Mouse (Mus musculus) ZHBTc4 (cell line): ENCODE measurements at regions not wholly inside any gene's neighbourhood (a gene's known extent, or its start where the extent isn't known, plus 50 kb on each side); places are given as distances from the start of the nearest gene placed in this dataset.

ENCODE experiments used
- DNase-seq: peaks from one replicate; pipeline ENCODE4 v3.0.0-alpha.2; 2011; ENCODE audit warnings: low read depth, low spot score

DNA sequence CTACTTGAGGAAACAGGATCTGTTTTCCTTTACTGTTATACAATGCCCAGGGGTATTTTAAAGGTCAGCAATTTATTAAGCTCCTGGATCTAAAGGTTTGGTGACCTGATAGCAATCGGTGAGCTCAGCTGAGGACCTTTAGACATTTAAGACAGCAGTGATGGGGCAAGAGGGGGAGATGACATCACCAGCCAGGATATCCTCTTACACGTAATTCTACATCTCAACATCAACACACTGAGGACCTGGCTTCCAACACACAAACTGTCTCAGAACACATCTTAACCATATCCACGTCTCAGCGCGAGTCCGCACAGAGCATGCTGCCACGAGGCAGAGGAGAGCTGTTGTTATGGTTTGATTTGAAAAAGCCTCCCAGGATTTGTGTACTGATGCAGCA, 69.2 kb downstream of the Nhlrc3 start:
- DNase-seq, result no peak

DNA sequence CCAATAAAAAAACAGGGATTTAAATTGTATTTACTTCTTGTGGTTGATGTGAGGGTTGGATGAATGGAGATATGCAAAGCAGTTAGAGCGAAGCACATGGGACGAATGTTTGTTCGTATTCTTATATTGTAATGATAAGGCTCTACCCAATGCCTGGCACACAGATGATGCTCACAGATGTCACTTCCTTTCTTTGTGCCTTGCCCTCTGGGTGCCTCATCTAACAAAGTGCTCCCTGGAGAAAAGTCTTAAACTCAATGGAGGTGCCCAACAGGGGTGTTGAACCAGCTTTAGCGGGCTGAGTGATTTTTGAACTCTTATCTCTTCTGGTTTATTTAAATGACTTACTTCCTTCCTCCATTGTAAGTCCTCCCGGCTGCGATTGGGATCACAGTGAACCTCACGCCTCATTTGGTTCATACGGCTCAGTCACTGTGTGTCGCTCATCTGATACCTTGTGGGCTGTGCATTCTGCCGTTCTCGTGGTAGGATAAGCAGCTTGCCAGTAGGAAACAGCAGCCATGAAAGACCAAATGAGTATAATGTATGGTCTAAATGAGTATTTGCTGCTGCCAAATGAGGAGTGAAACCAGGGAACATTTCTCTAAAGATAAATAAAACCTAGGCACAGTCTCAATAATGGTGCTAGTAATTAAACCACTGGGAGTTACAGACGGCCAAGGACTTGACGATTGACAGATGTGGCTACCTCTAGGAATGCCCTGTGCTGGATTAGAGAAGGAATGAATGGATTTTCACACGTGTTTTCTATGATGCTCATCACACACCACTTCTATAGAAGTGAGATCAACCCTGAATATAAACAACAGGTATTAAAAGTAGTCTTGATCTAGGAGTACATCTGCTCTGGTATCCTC, 81.2 kb downstream of the Nhlrc3 start:
- no peak for DNase-seq

DNA sequence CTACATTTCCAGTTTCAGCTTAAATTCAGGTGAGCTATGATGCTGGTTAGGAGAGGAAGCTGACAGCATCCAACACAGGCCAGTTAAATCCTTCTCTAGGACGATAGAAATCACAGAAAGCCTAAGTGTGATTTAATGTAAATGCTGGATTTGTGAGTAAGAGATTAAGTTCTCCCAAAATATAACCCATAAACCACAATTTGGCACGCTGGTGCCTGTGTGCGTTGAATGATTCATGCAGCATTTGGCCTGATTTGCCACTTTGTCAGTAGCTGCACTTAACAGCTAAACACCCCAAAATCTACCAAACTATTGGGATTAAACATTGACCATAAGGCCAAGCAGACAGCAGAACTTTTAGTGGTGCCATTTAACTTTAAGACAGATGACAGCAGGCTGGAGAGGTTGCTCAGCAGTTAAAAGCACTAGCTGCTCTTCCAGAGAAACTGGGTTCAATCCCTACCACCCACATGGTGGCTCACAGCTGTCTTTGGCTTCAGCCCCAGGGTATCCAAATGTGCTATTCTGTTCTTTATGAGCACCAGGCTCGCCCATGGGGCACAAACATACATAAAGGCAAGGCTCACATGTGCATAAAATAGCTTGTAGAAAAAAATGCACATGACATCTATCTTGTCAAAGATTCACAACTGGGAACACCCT, 83.5 kb downstream of the Nhlrc3 start:
- no peak for DNase-seq

DNA sequence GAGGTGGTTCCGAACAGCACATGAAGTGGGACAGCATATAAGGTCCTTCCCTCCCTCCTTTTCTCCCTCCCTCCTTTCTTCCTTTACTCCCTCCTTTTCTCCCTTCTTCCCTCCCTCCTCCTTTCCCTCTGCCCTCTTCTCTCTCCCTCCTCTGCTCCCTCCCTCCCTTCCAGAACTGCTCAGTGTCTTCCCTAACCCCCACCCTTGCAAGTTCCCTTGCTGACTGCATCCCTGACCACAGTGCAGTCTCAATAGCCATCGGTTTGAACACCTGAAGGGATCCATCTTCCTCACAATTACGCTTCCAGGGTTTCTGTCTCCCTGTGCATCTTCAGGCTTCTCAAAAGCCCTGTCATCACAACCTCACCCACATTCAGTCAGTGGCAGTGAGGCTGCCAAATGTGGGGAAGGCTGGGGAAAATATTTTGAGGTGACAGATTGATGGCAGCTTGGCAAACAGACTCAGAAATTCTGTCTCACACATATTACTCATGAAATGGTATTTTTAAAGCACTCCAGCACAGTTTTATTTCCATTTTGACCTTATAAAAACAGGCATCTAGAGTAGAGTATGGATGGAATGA, 86.2 kb downstream of the Nhlrc3 start:
- no peak for DNase-seq

DNA sequence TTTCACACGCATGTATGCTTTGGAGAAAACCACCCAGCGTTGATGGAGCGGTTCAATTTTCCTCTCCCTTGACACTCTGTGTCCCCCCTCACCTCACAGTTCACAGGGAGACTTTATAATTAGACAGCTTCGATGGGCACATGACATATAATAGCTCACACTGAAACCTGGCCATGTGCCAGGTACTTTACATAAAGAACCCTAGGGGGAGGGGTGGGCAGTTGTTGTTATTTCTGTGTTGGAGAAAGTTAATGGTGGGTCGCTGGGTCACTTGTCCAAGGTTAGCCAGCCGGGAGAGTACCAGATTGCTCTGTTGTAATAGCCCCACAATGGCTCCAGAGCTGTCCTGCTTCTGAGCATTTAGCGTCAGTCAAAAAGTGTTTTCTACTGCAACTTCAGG, 90.2 kb downstream of the Nhlrc3 start:
- no peak for DNase-seq

DNA sequence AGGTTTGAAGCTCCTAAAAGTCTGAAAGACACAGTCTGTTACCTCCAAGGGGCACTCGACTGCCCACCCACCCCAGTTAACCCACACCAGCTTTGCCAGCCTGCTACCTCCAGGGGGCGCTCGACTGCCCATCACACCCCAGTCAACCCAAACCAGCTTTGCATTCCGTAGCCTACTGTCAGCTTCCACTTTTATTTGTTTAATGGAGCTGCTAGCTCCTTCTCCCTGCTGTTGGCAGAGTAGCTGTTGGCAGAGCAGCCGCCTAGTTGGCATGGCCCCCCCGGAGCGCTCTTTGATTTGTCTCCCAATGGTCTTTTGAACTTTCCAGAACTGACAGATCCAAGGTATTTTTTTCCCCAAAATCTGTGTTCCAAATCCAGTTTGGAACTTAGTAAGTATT, 91.2 kb downstream of the Nhlrc3 start:
- peak; percentile 53 for DNase-seq

DNA sequence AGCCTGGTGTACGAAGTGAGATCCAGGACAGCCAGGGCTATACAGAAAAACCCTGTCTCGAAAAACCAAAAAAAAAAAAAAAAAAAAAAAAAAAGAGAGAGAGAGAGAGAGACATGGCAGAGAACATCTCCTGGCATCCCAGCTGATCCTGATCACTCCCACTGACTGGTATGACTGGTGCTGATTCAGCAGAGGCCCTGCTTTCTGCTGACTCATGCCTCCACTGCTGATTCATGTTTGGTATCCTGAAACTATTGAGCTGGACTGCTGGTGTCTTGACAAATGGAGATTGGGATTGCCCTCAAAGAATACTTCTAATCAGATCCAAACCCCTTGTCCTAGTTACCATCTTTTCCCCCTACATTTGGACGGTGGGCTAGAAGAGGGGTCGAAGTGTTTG, 101.9 kb downstream of the Nhlrc3 start:
- DNase-seq, result peak; percentile 4

DNA sequence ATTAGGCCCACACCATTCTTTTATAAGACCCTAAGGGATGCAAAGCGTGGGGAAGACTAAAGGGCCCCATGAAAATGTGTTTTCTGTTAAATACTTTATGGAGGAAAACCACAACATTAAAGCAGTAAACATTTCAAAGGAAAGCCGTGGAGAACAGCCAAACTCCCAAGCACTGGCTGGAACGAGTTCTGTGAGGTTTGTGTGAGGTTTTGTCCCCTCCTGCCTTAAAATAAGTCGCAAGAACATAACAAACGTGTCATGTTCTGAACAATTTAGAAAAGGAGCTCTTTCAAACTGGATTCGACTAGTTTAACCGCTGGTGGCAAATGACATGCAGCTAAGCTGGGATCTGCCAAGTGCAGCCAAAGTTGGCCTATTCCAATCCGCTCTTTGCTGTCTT, 109.4 kb downstream of the Nhlrc3 start:
- no peak for DNase-seq

DNA sequence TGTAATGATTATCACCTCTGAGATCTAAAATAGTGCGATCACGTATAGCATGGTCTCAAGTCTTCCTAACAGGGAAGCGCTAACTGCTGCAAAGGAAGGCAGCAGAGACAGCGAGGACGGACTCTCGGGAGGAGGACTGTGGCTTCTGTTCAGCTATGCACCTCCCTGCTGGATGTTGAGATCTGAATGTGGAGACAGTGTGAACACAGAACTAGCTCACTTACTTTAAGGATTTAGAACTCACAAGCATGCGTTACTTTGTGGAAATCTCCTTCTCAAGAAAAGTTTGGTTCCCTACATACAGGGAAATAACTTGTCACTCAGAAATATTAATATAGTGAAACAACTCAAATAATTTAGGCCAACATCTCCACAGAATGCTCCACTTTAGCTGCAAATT, 109.8 kb downstream of the Nhlrc3 start:
- DNase-seq, result no peak

DNA sequence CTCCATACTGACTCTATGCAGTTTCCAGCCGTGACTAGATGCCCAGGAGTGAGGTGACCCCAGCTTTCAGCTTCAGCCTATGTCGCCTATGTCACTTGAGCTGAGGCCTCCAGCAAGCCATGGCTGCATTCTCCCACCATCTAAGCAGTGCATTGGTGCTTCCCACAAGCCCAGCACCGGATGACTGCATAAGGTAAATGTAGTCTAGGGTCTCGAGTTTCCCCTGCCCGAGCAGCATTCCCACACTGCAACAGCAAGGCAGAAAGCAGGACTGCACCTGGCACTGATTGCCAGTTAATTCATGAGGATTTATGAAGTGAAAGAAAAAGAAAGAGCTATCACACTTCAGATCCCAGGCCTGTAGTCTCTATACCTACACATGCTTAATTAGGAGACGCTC, 119.5 kb downstream of the Nhlrc3 start:
- no peak for DNase-seq

DNA sequence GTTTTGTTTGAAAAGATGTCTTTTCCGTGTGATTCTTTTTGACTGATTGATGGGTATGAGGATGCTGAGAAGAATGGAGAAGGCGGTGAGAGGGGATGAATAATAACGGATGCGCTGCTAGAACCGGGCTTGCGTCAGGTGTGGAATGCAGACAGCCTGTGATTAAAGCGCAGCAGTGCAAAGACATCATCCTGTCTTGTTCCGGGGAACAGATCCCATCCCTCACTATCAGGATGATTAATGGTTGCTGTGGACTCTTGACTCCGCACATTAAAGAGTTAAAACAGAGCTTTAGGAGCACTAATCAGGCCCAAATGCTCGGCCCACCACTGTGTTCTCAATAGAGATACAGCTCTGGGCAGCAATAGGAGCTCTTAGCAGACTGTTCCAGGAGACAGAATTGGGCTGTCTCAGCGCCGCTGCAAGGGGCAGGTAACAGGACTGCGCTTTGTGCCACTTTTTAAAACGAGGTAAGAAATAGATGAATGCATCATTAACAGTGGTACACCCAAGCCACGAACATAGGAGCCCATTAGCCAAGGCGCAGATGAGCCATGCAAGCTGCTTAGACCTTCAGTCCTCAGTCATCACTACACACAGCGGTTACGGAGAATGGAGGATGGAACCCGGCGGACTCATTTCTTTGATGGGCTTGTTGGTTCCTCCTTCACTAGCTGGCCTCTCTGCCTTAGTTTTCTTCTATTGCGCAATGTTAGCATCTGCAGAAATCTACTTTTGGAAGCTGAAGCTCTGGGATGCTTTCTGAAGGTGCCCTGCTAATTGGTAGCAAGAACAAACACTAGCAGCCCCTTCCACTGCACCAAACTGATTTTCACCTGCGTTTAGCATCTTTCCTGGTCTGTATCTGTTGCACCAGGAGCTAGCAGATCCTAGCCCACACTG, 121.6 kb downstream of the Nhlrc3 start:
- no peak for DNase-seq

DNA sequence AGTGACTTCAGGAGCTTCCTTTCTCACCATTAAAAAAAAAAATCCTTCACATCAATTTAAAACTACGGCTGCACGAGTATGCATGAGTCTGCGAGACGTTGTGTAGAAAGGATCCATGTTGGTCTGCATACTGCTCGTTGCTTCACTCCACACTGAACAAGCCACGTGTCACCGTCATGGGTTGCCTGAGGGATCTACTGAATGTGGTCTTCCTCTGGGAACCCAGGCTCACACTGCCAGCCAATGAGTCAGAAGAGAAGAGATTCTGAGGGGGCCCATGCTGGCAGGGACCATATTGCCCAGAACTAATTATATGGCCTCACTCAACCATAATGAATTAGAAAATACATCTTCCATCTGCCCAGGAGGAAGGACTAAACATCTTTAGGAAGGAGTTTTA, 124.6 kb downstream of the Nhlrc3 start:
- no peak for DNase-seq

DNA sequence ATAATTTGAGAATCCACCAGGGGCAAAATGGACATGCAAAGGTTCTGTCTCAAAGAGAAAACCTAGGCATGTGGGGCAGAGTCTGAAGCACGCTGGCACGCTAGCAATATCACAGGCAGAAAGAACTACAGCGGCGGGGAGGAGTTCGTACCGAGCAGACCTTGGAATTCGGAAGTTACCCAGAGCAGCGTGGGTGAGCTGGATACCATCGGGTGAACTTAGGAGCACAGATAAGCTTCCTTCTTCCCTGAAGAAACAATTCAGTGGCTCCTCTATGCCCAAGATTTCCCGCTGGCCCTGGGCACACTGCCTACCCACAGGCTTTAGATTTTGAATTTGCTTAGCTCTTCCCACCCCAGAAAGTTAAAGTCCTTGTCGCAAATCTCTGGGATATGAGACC, 129.1 kb downstream of the Nhlrc3 start:
- no peak for DNase-seq

DNA sequence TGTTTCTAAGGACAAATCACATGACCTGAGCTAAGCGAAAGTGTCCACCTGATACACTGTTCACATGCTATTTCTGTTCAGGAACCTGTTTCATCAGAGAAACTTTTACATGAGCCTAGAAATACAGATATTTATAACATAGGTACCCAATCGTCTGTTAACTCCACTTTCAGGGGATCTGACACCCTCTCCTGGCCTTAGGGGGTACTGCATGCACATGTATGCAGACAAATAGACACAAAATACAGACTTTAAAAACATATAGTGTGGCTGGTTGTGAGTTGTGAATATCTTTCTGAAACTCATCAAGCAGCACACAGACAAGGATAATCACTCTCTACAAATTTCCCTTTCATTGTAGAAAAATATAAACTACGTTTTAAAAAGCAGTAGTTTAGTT, 133.6 kb downstream of the Nhlrc3 start:
- DNase-seq, result peak; percentile 33

DNA sequence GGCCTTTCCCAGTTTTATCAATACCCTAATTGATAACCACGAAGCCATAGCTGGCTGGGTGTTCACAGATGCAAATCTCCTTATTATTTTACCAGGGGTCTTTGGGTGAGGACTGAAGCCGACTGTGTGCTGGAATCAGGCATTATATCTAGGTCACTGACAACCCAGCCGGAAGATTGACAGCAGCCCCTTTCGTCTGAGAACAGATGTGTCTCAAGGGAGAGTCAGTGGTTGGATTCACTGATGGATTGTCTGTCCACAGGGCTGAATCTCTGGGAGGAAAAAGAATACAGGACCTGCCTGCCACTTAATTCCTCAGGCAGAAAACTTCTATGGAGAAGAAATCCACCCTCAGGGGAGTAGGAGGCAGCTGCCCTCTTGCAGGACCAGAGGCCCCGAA, 135.7 kb downstream of the Nhlrc3 start:
- no peak for DNase-seq

DNA sequence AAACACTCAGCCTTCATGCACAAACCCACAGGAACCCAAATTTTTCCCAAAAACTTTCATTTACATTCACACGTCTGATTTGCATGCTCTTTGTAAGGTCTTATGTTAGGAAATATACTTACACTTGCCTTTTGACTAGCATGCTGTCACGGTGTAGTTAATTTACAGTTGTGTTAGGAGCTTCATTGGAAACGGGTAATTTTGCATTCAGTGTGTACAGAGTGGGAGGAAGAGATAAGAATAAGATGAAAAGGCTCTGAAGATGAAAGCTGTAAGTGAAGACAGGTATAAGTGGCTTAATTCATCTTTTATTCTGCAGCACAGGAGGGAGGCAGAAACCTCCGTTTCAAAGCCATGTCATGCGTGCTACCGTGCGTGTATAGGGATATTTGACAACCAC, 136.2 kb downstream of the Nhlrc3 start:
- no peak for DNase-seq

DNA sequence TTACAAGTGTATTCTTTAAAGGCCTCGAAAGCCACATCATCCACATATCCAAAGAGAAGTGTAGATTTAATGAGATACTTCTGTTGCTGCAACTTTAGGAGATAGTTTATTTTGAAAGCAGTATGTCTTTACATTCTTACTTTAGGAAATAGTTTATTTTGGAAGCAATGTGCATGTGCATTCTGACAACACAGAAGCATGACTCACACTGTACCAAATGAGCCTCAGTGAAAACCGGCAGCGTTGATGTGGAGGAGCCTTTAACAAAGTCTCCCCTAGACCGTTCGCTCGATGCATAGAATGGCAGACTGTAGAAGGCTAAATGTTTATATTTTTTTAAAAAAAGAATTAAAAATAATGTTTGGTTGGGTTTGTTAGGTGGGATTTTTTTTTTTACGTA, 138.1 kb downstream of the Nhlrc3 start:
- DNase-seq, result no peak

DNA sequence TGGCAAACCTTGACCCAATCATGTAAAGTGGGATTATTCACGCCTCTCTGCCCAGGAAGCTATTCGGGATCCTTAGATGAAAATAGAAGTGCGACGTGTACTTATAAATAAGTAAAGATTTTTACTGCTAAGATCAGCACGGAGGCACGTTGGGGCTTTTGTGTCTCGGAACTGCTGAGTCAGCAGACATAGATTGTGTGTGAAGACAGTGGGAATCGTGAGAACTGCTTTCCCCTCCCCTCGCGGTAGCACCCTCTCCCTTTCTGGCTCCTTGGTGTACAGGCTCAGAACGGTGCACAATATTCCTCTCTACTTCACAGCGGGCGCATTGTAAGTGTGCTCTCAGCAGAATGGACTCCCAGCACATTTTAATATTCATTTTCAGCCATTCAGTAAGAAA, 138.7 kb downstream of the Nhlrc3 start:
- no peak for DNase-seq

DNA sequence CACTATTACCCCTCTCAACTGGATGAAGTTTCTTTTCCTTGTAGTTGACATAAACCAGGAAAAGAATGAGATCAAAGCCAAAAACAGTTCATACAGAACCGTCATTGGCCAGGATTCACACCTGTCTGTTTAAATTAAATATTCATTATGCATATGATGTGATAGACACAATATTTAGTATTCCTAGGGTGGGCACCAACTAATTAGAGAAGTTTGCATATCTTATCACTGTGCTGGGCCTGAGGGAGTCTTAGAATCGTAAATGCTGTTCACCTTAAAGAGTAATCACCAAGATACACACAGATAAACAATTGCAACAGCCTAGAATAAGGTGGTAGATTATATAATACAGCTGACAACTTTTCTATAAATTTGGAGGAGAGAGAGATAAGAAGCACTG, 147.7 kb downstream of the Nhlrc3 start:
- no peak for DNase-seq
